Mouse (Mus musculus) hindbrain, embryonic 11.5 days (tissue): Measurements from ENCODE around the gene Cmc4. TPM values are rescaled to one million over a fixed set of nuclear protein-coding genes. Genes with fewer than 3 reads are reported as not detected.

Experiments
- ATAC-seq: fragments of 200-750 bp; cut with Nextera tagmentation; 2 replicates; pipeline ENCODE4 v1.8.0; 2017; ENCODE audit warnings: mild to moderate bottlenecking, moderate TSS enrichment, moderate library complexity; ENCODE audit not compliant: low FRiP score
- DNase-seq: peaks from one replicate; pipeline ENCODE4 v3.0.0-alpha.2; 2015; ENCODE audit warnings: low spot score
- H3K27ac ChIP-seq: fragments of 300-500 bp; sonication (generic); 2 replicates; pipeline ENCODE4 v1.5.1; 2014; ENCODE audit warnings: mild to moderate bottlenecking, low read depth, low read length
- H3K27me3 ChIP-seq: fragments of 300-500 bp; sonication (generic); 2 replicates; pipeline ENCODE4 v1.6.1; 2014; ENCODE audit warnings: mild to moderate bottlenecking, low read length, moderate library complexity, mixed read lengths; ENCODE audit not compliant: control insufficient read depth, insufficient read depth
- H3K36me3 ChIP-seq: fragments of 300-500 bp; sonication (generic); 2 replicates; pipeline ENCODE4 v1.6.1; 2014; ENCODE audit warnings: mild to moderate bottlenecking, low read length, moderate library complexity, mixed read lengths; ENCODE audit not compliant: control insufficient read depth, insufficient read depth
- H3K4me1 ChIP-seq: fragments of 300-500 bp; sonication (generic); replicated peaks from 2 replicates; pipeline ENCODE4 v1.6.1; 2014; ENCODE audit warnings: low read length, mixed read lengths; ENCODE audit not compliant: control insufficient read depth, insufficient read depth
- H3K4me2 ChIP-seq: fragments of 300-500 bp; sonication (generic); replicated peaks from 2 replicates; pipeline ENCODE4 v1.6.1; 2014; ENCODE audit warnings: mild to moderate bottlenecking, low read depth, low read length
- H3K4me3 ChIP-seq: fragments of 300-500 bp; sonication (generic); 2 replicates; pipeline ENCODE4 v1.5.1; 2014; ENCODE audit warnings: low read depth, low read length
- H3K9ac ChIP-seq: fragments of 300-500 bp; sonication (generic); 2 replicates; pipeline ENCODE4 v1.6.1; 2014; ENCODE audit warnings: low read depth, low read length
- H3K9me3 ChIP-seq: fragments of 300-500 bp; sonication (generic); 2 replicates; pipeline ENCODE4 v1.6.1; 2016; ENCODE audit warnings: low read length; ENCODE audit not compliant: control insufficient read depth
- WGBS: fragments of 180-500 bp; shearing (Covaris S2); extraction: QIAGEN DNeasy Blood & Tissue Kit; methylation state at CpG from one replicate; pipeline ENCODE4 v1.1.7; 2014; 5-methylcytosine and 5-hydroxymethylcytosine counted together
- polyA plus RNA-seq: library from polyadenylated mRNA; unstranded; fragments of >200 nt; fragmentation: Nextera tagmentation; extraction: Ambion mirVana; gene quantifications from 2 replicates; pipeline ENCODE4 v1.2.1, GENCODE M21; 2014

Cmc4 gene
- polyA plus RNA-seq = 20.6 and 27.9 TPM in 2 replicates

DNA sequence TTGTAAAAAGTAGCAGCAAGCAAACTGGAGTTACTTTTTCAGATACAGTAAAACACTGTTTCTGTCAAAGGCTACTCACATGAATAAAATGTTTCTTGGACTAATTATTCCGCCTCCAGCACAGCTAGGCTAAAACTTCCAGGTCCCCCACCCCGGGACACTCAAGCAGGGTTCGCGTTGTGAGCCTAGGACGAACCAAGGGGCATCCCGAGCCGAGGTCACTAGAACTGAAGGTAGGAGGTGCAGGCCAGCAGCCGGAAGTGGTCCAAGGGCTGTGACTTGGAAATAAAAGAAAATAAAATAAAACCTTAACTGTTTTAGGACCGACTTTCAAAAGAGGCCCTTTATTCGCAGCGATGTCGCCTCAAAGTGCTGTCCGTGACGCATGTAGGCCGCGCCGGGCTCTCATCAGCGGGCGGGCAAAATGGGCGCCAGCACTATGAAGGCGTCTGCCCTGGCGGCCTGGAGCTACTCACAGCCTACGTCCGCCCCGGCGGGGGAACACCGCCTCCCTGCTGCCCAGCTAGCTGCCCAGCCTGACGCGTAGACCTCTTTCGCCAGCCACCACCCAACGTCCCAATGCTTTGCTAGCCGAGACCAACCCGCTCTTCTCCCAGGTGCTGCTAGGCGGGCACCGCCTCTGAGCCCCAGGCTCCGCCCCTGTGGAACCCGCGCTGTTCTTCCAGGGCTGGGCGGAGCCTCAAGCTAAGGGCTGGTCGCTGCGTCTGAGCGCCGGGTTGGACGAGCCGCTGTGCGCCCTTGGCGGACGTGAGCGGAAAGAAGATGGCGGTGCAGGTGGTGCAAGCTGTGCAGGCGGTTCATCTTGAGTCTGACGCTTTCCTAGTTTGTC is at the start of gene Cmc4, which contains the start of the genes Mtcp1 and Brcc3:
Gene Cmc4, minus strand, starts transcription at position 649 of the 850 bp plus-strand sequence.
Gene Mtcp1, minus strand, starts transcription at position 653 of the 850 bp plus-strand sequence.
Gene Brcc3, plus strand, starts transcription at position 693 of the 850 bp plus-strand sequence.
- no peaks in the 10 kb centered on the region for H3K36me3 ChIP-seq

DNA sequence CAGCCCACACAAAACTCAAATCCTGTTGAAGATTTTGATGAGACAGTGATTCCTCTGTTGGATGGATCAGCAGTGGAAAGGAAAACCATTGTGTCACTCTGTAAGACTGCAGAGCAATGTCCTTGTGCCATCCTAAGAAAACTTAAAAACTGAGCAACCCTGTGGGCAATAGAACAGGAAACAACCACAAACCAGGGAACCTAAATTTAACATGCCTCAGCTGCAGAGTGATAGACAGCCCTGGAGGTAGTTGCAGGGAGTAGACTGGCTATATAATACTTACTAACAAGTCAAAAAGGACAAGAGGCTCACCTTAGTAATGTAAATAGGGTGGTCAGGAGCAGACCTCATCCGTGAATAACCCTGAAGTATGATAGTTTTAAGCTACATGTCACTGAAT is 38.2 kb upstream of the Cmc4 start:
- H3K27ac ChIP-seq = no peak overlapping the region
- H3K4me2 ChIP-seq = no peak overlapping the region
- H3K9me3 ChIP-seq = no peaks in the 10 kb centered on the region
- no peaks in the 10 kb centered on the region for H3K27me3 ChIP-seq
- no peak overlapping the region for H3K4me3 ChIP-seq
- H3K36me3 ChIP-seq = no peaks in the 10 kb centered on the region
- no peak for ATAC-seq
- no peaks in the 10 kb centered on the region for H3K4me1 ChIP-seq
- no peak overlapping the region for H3K9ac ChIP-seq
- 88% methylated on average over 1 of the region's 1 CpGs for WGBS
- DNase-seq = no peak

More for the DNA sequence above, at the start of gene Cmc4, which contains the start of the genes Mtcp1 and Brcc3:
- Histone ChIP-seq H3K9me3 (no peaks in the 10 kb centered on the region), H3K4me3 (peak within 1 kb of the TSS; percentile 45), H3K27ac (peak within 1 kb of the TSS; percentile 86), H3K9ac (peak within 1 kb of the TSS; percentile 63), H3K27me3 (no peaks in the 10 kb centered on the region), H3K4me2 (peak within 1 kb of the TSS; percentile 33), H3K4me1 (no peaks in the 10 kb centered on the region)
- WGBS = 11% methylated on average over 52 of the region's 52 CpGs
- DNase-seq (peak; percentile 87), ATAC-seq (peak; percentile 100)

DNA sequence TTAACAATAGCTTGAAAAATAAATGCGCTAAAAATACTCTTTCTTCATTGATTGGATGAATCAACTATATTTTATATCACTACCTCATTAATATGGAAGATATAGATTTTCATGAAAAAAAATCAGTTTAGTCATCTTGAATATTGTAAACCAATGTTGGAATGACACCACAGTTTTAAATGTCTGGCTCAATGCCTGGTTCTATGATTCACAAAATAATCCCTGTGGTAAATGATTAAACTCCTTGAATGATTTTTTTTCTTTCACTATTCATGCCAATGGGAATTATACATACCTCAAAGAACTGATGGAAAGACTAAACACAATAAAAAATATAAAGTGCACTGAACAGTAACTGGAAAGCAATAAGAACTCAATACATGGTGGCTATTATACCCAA is 6.7 kb downstream of the Cmc4 start:
- no peaks in the 10 kb centered on the region for H3K9me3 ChIP-seq
- no peak overlapping the region for H3K4me3 ChIP-seq
- H3K27me3 ChIP-seq = no peaks in the 10 kb centered on the region
- 97% methylated on average over 1 of the region's 1 CpGs for WGBS
- H3K9ac ChIP-seq = no peak overlapping the region
- DNase-seq (no peak), ATAC-seq (no peak)
- H3K27ac ChIP-seq = no peak overlapping the region
- H3K4me1 ChIP-seq = no peaks in the 10 kb centered on the region
- no peak overlapping the region for H3K4me2 ChIP-seq
- no peaks in the 10 kb centered on the region for H3K36me3 ChIP-seq

DNA sequence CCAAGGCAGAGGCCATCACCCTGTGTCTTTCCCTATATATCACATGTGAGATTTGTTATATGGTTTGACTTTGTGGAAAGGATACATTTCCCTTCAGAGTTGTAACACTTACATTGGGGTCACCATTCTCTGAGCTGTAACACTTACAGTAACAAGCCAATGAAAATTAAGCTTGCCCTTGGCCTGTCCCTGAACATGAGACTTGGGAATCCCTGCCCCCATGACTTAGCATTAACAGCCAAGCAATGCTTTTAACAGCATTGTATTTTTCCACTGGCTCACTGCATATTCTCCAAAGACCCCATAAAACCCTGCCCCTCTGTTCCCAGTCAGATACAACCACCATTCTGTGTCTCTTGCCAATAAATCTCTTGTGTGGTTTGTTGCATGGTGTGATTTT is 13.0 kb downstream of the Cmc4 start:
- Histone ChIP-seq H3K4me1 (no peaks in the 10 kb centered on the region), H3K4me3 (no peak overlapping the region), H3K36me3 (no peaks in the 10 kb centered on the region), H3K4me2 (no peak overlapping the region), H3K9ac (no peak overlapping the region), H3K9me3 (no peaks in the 10 kb centered on the region), H3K27me3 (no peaks in the 10 kb centered on the region), H3K27ac (no peak overlapping the region)
- no peak for DNase-seq
- no peak for ATAC-seq

DNA sequence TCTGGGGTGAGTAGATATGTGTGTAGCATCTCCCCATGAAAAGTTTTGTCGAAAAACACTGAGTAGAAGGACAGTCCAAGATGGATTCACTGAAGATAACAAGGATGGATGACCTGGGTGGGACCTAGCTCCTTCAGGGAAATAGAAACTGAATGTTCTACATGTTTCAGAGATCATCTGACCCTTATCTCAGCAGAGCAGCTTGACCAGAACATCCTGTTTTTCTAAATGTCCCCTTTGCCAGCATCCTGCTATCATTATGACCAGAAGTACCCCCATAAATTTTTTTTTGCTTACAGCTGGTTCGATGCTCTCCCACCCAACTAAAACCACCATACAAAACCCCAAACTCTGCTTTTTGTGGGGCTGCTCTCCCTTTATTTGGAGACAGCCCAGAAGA is 13.7 kb downstream of the Cmc4 start:
- no peak overlapping the region for H3K4me3 ChIP-seq
- H3K9ac ChIP-seq = no peak overlapping the region
- H3K27ac ChIP-seq = no peak overlapping the region
- WGBS = 86% methylated on average over 2 of the region's 2 CpGs
- no peaks in the 10 kb centered on the region for H3K4me1 ChIP-seq
- no peaks in the 10 kb centered on the region for H3K9me3 ChIP-seq
- no peak overlapping the region for H3K4me2 ChIP-seq
- no peak for ATAC-seq
- no peak for DNase-seq
- no peaks in the 10 kb centered on the region for H3K27me3 ChIP-seq
- H3K36me3 ChIP-seq = no peaks in the 10 kb centered on the region

DNA sequence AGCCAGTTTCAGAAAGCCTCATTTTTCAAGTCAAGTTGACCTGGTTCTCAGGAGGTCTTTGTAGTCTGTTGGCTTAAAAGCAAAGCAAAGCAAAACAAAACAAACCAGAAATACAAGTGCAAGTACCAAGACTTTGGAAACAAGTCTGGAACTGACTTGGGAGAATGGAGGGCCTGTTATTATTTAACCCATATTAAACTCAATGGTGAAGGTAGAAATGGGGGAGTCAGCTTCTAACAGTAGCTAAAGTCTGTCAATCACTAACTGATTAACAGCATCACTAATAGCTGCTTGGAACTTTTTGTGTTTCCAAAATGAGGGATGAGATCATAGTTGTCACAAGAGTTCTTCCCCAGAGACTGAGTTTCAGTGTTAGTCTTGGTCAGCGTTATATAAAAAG is 16.9 kb downstream of the Cmc4 start:
- H3K4me3 ChIP-seq = no peak overlapping the region
- H3K9me3 ChIP-seq = no peaks in the 10 kb centered on the region
- no peaks in the 10 kb centered on the region for H3K36me3 ChIP-seq
- DNase-seq (no peak), ATAC-seq (no peak)
- H3K4me1 ChIP-seq = no peaks in the 10 kb centered on the region
- no peak overlapping the region for H3K4me2 ChIP-seq
- WGBS = 97% methylated on average over 1 of the region's 1 CpGs
- H3K27me3 ChIP-seq = no peaks in the 10 kb centered on the region
- H3K9ac ChIP-seq = no peak overlapping the region
- no peak overlapping the region for H3K27ac ChIP-seq

DNA sequence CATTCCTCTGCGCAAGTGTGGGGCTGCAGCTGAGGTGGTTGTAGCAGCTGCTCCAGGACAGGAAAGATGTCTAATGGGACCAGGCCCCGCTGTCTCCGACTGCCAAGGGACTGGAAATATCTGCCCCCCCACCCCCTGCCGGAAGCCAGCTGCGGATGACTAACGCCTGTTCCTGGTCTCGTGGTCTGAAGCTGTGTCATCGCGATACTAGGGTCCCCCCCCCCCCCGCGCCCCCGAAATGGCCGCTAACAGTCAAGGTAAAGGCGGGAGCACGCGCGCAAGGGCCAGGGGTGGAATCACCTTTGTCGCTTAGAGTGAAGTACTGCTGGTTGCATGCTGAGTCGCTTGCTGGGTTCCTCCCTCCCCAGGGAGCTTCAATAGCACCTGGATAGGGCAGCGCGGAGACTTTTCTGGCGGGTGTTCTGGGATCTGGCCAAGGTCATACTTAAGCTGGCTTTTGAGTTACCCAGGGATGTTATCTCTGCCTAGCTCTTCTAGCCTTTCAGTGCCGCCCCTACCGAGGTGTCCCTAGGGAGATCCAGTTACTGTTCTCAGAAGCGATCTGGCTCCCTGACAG is 34.1 kb downstream of the Cmc4 start, which contains the start of the genes Fundc2 and F8:
Gene Fundc2, plus strand, starts transcription at position 205 of the 577 bp plus-strand sequence.
Gene F8, minus strand, starts transcription at position 421 of the 577 bp plus-strand sequence.
- Histone ChIP-seq H3K9me3 (no peaks in the 10 kb centered on the region), H3K9ac (peak within 1 kb of the TSS; percentile 61), H3K4me1 (no peaks in the 10 kb centered on the region), H3K4me2 (peak within 1 kb of the TSS; percentile 33), H3K27me3 (no peaks in the 10 kb centered on the region), H3K27ac (no peak within 1 kb of the TSS), H3K36me3 (no peaks in the 10 kb centered on the region), H3K4me3 (peak within 1 kb of the TSS; percentile 36)
- DNase-seq (peak; percentile 76), ATAC-seq (peak; percentile 98)
- 8% methylated on average over 18 of the region's 25 CpGs for WGBS

DNA sequence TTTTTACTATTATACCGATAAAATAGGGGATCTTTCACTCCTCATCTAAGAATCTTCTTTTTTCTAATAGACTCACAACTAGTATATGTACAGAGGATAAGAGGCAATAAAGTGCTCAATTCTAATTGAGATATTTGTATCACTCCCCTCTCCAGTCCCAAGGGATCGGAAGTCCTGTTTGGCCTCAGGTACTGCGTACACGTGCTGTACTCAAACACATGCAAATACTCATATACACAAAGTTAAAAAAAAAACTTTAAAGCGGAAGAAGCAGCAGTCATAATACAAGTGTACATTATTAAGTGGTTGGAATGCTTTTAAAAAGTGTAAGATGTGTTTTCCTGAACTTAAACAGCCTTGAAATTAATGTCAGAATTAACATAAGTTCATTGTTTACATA is 34.7 kb downstream of the Cmc4 start:
- no peak overlapping the region; the same call in 1 of the 2 replicates for H3K4me3 ChIP-seq
- peak; percentile 23; the same call in 1 of the 2 replicates for ATAC-seq
- H3K27me3 ChIP-seq = no peaks in the 10 kb centered on the region
- no peak overlapping the region for H3K9ac ChIP-seq
- no peaks in the 10 kb centered on the region for H3K9me3 ChIP-seq
- peak; percentile 3 for DNase-seq
- 70% methylated on average over 5 of the region's 5 CpGs for WGBS
- H3K4me2 ChIP-seq = no peak overlapping the region; the same call in 1 of the 2 replicates
- H3K36me3 ChIP-seq = no peaks in the 10 kb centered on the region
- no peaks in the 10 kb centered on the region for H3K4me1 ChIP-seq
- no peak overlapping the region for H3K27ac ChIP-seq
